8 mouse cellular contexts compared by ENCODE assay signal in the genomic region with DNA sequence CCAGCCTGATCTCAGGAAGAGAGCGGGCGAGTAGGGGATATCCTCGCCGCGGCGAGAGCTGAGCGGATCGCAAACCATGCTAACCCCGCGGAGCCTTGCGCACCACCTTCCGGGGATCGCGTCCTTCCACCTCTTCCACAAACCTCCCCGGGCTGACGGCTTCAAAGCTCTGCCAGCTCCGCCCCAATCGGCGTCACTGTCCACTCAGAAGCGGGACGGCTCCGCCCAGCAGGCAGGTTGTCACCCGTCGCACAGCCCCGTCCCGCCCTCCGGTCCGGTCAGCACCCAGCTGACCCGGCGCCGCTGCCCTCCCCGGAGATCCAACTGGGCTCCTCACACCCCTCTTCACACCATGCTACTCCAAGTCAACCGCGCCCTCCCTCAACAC. TPM values are rescaled to one million over a fixed set of nuclear protein-coding genes. Genes with fewer than 3 reads are reported as not detected.
DNase-seq lines count a peak whose midpoint lies in the region; ATAC-seq and TF ChIP-seq lines count a peak whose summit lies in the region.

No protein-coding gene starts in this region.

- no peaks in the 10 kb centered on the region for H3K9me3 ChIP-seq in CH12.LX (replicated peaks; ENCODE audit: low read length)
- no peaks in the 10 kb centered on the region for H3K9me3 ChIP-seq in heart, embryonic 12.5 days (replicated peaks)
- H3K9me3 ChIP-seq in kidney, embryonic 16.5 days (ENCODE audit: low read length): no peaks in the 10 kb centered on the region
- H3K9me3 ChIP-seq in liver, embryonic 14.5 days (ENCODE audit: control insufficient read depth, low read length): no peaks in the 10 kb centered on the region; the same call in 1 of the 2 replicates
- no peaks in the 10 kb centered on the region for H3K9me3 ChIP-seq in stomach, embryonic 15.5 days

- peak; percentile 41 for TF ChIP-seq POLR2A in CH12.LX (IDR thresholded peaks at IDR 0.05; ENCODE audit: low read depth, low read length)

- peak; percentile 89 for ATAC-seq in heart, embryonic 12.5 days (ENCODE audit: insufficient number of reproducible peaks, low FRiP score)
- ATAC-seq in kidney, embryonic 16.5 days (ENCODE audit: low FRiP score, low TSS enrichment): peak; percentile 89
- peak; percentile 83 for ATAC-seq in liver, embryonic 14.5 days (ENCODE audit: insufficient read depth)
- peak; percentile 86 for ATAC-seq in stomach, embryonic 15.5 days (ENCODE audit: insufficient read depth, low FRiP score, low read depth)

- peak overlapping the region; percentile 49 for H3K9ac ChIP-seq in CH12.LX (ENCODE audit: insufficient read depth, low read depth)
- peak overlapping the region; percentile 88 for H3K9ac ChIP-seq in heart, embryonic 12.5 days
- peak overlapping the region; percentile 88 for H3K9ac ChIP-seq in kidney, embryonic 16.5 days (replicated peaks; ENCODE audit: low read length)
- H3K9ac ChIP-seq in liver, embryonic 14.5 days (replicated peaks): peak overlapping the region; percentile 81
- H3K9ac ChIP-seq in stomach, embryonic 15.5 days: peak overlapping the region; percentile 68

- TF ChIP-seq EP300 in CH12.LX (IDR thresholded peaks at IDR 0.05; ENCODE audit: low read length): no peak
- no peak for TF ChIP-seq EP300 in liver, embryonic 14.5 days (IDR thresholded peaks at IDR 0.05; ENCODE audit: low read depth)

- peaks cover 5 to 25% of the 10 kb centered on the region in 2 experiments for H3K4me1 ChIP-seq in CH12.LX (ENCODE audit: control insufficient read depth in 1 of 2, insufficient read depth in 2 of 2)
- peaks cover 24% of the 10 kb centered on the region for H3K4me1 ChIP-seq in heart, embryonic 12.5 days (replicated peaks)
- H3K4me1 ChIP-seq in kidney, embryonic 16.5 days (ENCODE audit: insufficient read depth, low read length): peaks cover 16% of the 10 kb centered on the region
- peaks cover 9 to 13% of the 10 kb centered on the region in 2 experiments; a peak in 3 of 4 replicates for H3K4me1 ChIP-seq in liver, embryonic 14.5 days (replicated peaks; ENCODE audit: control insufficient read depth in 2 of 2, insufficient read depth in 2 of 2, low read length in 1 of 2)
- peaks cover 15% of the 10 kb centered on the region; the same call in 1 of the 2 replicates for H3K4me1 ChIP-seq in stomach, embryonic 15.5 days

- H3K4me2 ChIP-seq in CH12.LX (ENCODE audit: insufficient read depth, low read depth, poor library complexity, severe bottlenecking): peak overlapping the region; percentile 63
- peak overlapping the region; percentile 98 for H3K4me2 ChIP-seq in heart, embryonic 12.5 days
- H3K4me2 ChIP-seq in kidney, embryonic 16.5 days (replicated peaks; ENCODE audit: low read depth, low read length): peak overlapping the region; percentile 65
- peak overlapping the region; percentile 75 for H3K4me2 ChIP-seq in liver, embryonic 14.5 days (ENCODE audit: low read depth)
- peak overlapping the region; percentile 72 for H3K4me2 ChIP-seq in stomach, embryonic 15.5 days

- peaks cover 0 to 12% of the 10 kb centered on the region in 2 experiments for H3K36me3 ChIP-seq in CH12.LX (replicated peaks in 1 of 2; ENCODE audit: control insufficient read depth in 1 of 2, insufficient read depth in 1 of 2, low read length in 1 of 2)
- H3K36me3 ChIP-seq in heart, embryonic 12.5 days: peaks cover 8% of the 10 kb centered on the region
- H3K36me3 ChIP-seq in kidney, embryonic 16.5 days (ENCODE audit: insufficient read depth, low read length): no peaks in the 10 kb centered on the region
- no peaks in the 10 kb centered on the region for H3K36me3 ChIP-seq in liver, embryonic 14.5 days (replicated peaks; ENCODE audit: control insufficient read depth, insufficient read depth, low read depth)
- no peaks in the 10 kb centered on the region for H3K36me3 ChIP-seq in stomach, embryonic 15.5 days

- H3K4me3 ChIP-seq in CH12.LX (replicated peaks in 1 of 3; ENCODE audit: low read depth in 2 of 3, low read length in 2 of 3, poor library complexity in 1 of 3): peak overlapping the region; percentile 67 to 82 (median 77)
- H3K4me3 ChIP-seq in heart, embryonic 12.5 days: peak overlapping the region; percentile 68
- H3K4me3 ChIP-seq in kidney, embryonic 16.5 days (ENCODE audit: low read length): peak overlapping the region; percentile 81
- peak overlapping the region; percentile 70 to 71 for H3K4me3 ChIP-seq in liver, embryonic 14.5 days (ENCODE audit: insufficient read depth in 1 of 2, low read depth in 2 of 2, low read length in 2 of 2)
- peak overlapping the region; percentile 78 for H3K4me3 ChIP-seq in stomach, embryonic 15.5 days (replicated peaks)

- TF ChIP-seq CTCF in CH12.LX (conservative IDR thresholded peaks at IDR 0.05 in 1 of 2, IDR thresholded peaks at IDR 0.05 in 1 of 2; ENCODE audit: low read depth in 2 of 2, low read length in 2 of 2): no peak
- peak; percentile 18; the same call in 1 of the 2 replicates for TF ChIP-seq CTCF in liver, embryonic 14.5 days (IDR thresholded peaks at IDR 0.05; ENCODE audit: low read depth)

- DNase-seq in CH12.LX (ENCODE audit: extremely low read depth): peak; percentile 83
- DNase-seq in c-Kit-negative CD71-positive TER-119-positive erythroid progenitor cells, embryonic 14.5 days (ENCODE audit: low read depth, low spot score): peak; percentile 81
- peak; percentile 46 for DNase-seq in fat pad, adult 2 months (ENCODE audit: extremely low read depth, low read depth, low spot score)
- peak; percentile 85 to 86 (median 85) for DNase-seq in liver, embryonic 14.5 days (ENCODE audit: low read depth in 3 of 3, low spot score in 3 of 3)
- DNase-seq in natural killer cell, adult 2 months (ENCODE audit: low spot score in 2 of 2): peak; percentile 84 to 89

- peak overlapping the region; percentile 81 for H3K27ac ChIP-seq in CH12.LX (ENCODE audit: insufficient read depth, low read depth)
- H3K27ac ChIP-seq in heart, embryonic 12.5 days (ENCODE audit: poor library complexity, severe bottlenecking): peak overlapping the region; percentile 96
- peak overlapping the region; percentile 97 for H3K27ac ChIP-seq in kidney, embryonic 16.5 days (ENCODE audit: low read length)
- H3K27ac ChIP-seq in liver, embryonic 14.5 days: peak overlapping the region; percentile 99
- H3K27ac ChIP-seq in stomach, embryonic 15.5 days: peak overlapping the region; percentile 98

- WGBS in heart, embryonic 12.5 days: under 1% methylated on average over 34 of the region's 34 CpGs
- under 1% methylated on average over 34 of the region's 34 CpGs for WGBS in kidney, embryonic 16.5 days
- under 1% methylated on average over 34 of the region's 34 CpGs for WGBS in liver, embryonic 14.5 days (ENCODE audit: insufficient replicate concordance)
- WGBS in stomach, embryonic 15.5 days: 0% methylated on average over 34 of the region's 34 CpGs

- H3K27me3 ChIP-seq in CH12.LX (replicated peaks): peaks cover 3% of the 10 kb centered on the region
- H3K27me3 ChIP-seq in heart, embryonic 12.5 days (replicated peaks): no peaks in the 10 kb centered on the region
- H3K27me3 ChIP-seq in kidney, embryonic 16.5 days (ENCODE audit: insufficient read depth, low read length): no peaks in the 10 kb centered on the region
- no peaks in the 10 kb centered on the region for H3K27me3 ChIP-seq in liver, embryonic 14.5 days (ENCODE audit: control insufficient read depth, insufficient read depth, low read length)
- no peaks in the 10 kb centered on the region for H3K27me3 ChIP-seq in stomach, embryonic 15.5 days (replicated peaks)

- in situ Hi-C loops in CH12.LX (cut with MboI; ENCODE audit: low pct_ligation_motif_present, low pct_unique_long_range_greater_than_20kb, low sequenced_read_pairs): no loop called here

- TF ChIP-seq RAD21 in CH12.LX (IDR thresholded peaks at IDR 0.05; ENCODE audit: low read depth, low read length): no peak

- dilution Hi-C loops in CH12.LX (cut with MboI; ENCODE audit: extremely low pct_ligation_motif_present, extremely low pct_unique_long_range_greater_than_20kb, low sequenced_read_pairs): no loop called here

- 0 out of 2 replicates have a peak, but pooled peaks cover 3% of the 10 kb centered on the region for H3K79me2 ChIP-seq in CH12.LX (replicated peaks; ENCODE audit: control insufficient read depth, extremely low read depth, insufficient read depth, poor library complexity, severe bottlenecking)

RNA-seq across cellular contexts. Expression of a gene that starts 0.6 kb away (rescaled TPM):
- total RNA-seq in CH12.LX (2012; rRNA removed) (13.2 and 15.4 TPM in 2 replicates), CH12.LX (2014; rRNA removed) (14.4 and 14.9 TPM in 2 replicates)
- polyA plus RNA-seq in CH12.LX (2012; ENCODE audit: insufficient read length, low read depth): 14.7 and 15.4 TPM in 2 replicates
- polyA plus RNA-seq in heart, embryonic 12.5 days (2016; fragmentation: Nextera tagmentation; extraction: Ambion mirVana): 28.3 and 29.6 TPM in 2 replicates
- 29.2 and 29.4 TPM in 2 replicates for polyA plus RNA-seq in kidney, embryonic 16.5 days (2015; fragmentation: Nextera tagmentation; extraction: Ambion mirVana)
- 6.5 and 7.1 TPM in 2 replicates for polyA plus RNA-seq in liver, embryonic 14.5 days (2012; rRNA removed)
- polyA plus RNA-seq in liver, embryonic 14.5 days (2014; fragmentation: Nextera tagmentation; extraction: Ambion mirVana): 7.9 and 8.7 TPM in 2 replicates
- 19.2 and 20.3 TPM in 2 replicates for polyA plus RNA-seq in stomach, embryonic 15.5 days (2015; fragmentation: Nextera tagmentation; extraction: Ambion mirVana)

RNA-seq across cellular contexts. Expression of a gene that starts 0.7 kb away (rescaled TPM):
- total RNA-seq in CH12.LX (2012; rRNA removed) (12.4 and 15.1 TPM in 2 replicates), CH12.LX (2014; rRNA removed) (7.3 and 8.4 TPM in 2 replicates)
- 9.7 and 10.1 TPM in 2 replicates for polyA plus RNA-seq in CH12.LX (2012; ENCODE audit: insufficient read length, low read depth)
- polyA plus RNA-seq in heart, embryonic 12.5 days (2016; fragmentation: Nextera tagmentation; extraction: Ambion mirVana): 34.5 and 41.2 TPM in 2 replicates
- 55.8 and 56.2 TPM in 2 replicates for polyA plus RNA-seq in kidney, embryonic 16.5 days (2015; fragmentation: Nextera tagmentation; extraction: Ambion mirVana)
- polyA plus RNA-seq in liver, embryonic 14.5 days (2012; rRNA removed): 2.6 and 3.7 TPM in 2 replicates
- 3.9 and 5.5 TPM in 2 replicates for polyA plus RNA-seq in liver, embryonic 14.5 days (2014; fragmentation: Nextera tagmentation; extraction: Ambion mirVana)
- 33.1 and 36.0 TPM in 2 replicates for polyA plus RNA-seq in stomach, embryonic 15.5 days (2015; fragmentation: Nextera tagmentation; extraction: Ambion mirVana)

RNA-seq across cellular contexts. Expression of a gene that starts 33.3 kb away (rescaled TPM):
- total RNA-seq in CH12.LX (2012; rRNA removed) (not detected in 2 replicates), CH12.LX (2014; rRNA removed) (not detected in 2 replicates)
- polyA plus RNA-seq in CH12.LX (2012; ENCODE audit: insufficient read length, low read depth): not detected in 2 replicates
- 167 and 180 TPM in 2 replicates for polyA plus RNA-seq in heart, embryonic 12.5 days (2016; fragmentation: Nextera tagmentation; extraction: Ambion mirVana)
- 0.16 and 0.46 TPM in 2 replicates for polyA plus RNA-seq in kidney, embryonic 16.5 days (2015; fragmentation: Nextera tagmentation; extraction: Ambion mirVana)
- polyA plus RNA-seq in liver, embryonic 14.5 days (2012; rRNA removed): not detected in 2 replicates
- polyA plus RNA-seq in liver, embryonic 14.5 days (2014; fragmentation: Nextera tagmentation; extraction: Ambion mirVana): not detected in 2 replicates
- polyA plus RNA-seq in stomach, embryonic 15.5 days (2015; fragmentation: Nextera tagmentation; extraction: Ambion mirVana): 0.62 and 0.88 TPM in 2 replicates

RNA-seq across cellular contexts. Expression of a gene that starts 51.3 kb away (rescaled TPM):
- total RNA-seq in CH12.LX (2012; rRNA removed) (189 and 226 TPM in 2 replicates), CH12.LX (2014; rRNA removed) (338 and 351 TPM in 2 replicates)
- 288 and 301 TPM in 2 replicates for polyA plus RNA-seq in CH12.LX (2012; ENCODE audit: insufficient read length, low read depth)
- polyA plus RNA-seq in heart, embryonic 12.5 days (2016; fragmentation: Nextera tagmentation; extraction: Ambion mirVana): 105 and 114 TPM in 2 replicates
- 159 TPM in 2 replicates for polyA plus RNA-seq in kidney, embryonic 16.5 days (2015; fragmentation: Nextera tagmentation; extraction: Ambion mirVana)
- 86.2 and 108 TPM in 2 replicates for polyA plus RNA-seq in liver, embryonic 14.5 days (2012; rRNA removed)
- polyA plus RNA-seq in liver, embryonic 14.5 days (2014; fragmentation: Nextera tagmentation; extraction: Ambion mirVana): 90.1 and 107 TPM in 2 replicates
- 156 and 173 TPM in 2 replicates for polyA plus RNA-seq in stomach, embryonic 15.5 days (2015; fragmentation: Nextera tagmentation; extraction: Ambion mirVana)

Comparison
In these comparisons a context has a peak if more than half of its experiments do, and no peak if none do; other contexts are left out.
1. Peak in every context shown above with its lines: DNase-seq, ATAC-seq, H3K4me3 ChIP-seq and H3K27ac ChIP-seq.
2. RNA of a gene that starts 33.3 kb away (polyA plus RNA-seq): 167 to 180 TPM in heart, embryonic 12.5 days; 0.62 to 0.88 TPM in stomach, embryonic 15.5 days, 0.16 to 0.46 TPM in kidney, embryonic 16.5 days, not detected in CH12.LX and not detected in liver, embryonic 14.5 days; every median in the first group is over 10 times any median in the second.